Mouse (Mus musculus) forebrain, postnatal 0 days (tissue): ENCODE results near the gene Aqp3. TPM values are rescaled to one million over a fixed set of nuclear protein-coding genes. Genes with fewer than 3 reads are reported as not detected.

Source experiments
- ATAC-seq: fragments of 200-750 bp; cut with Nextera tagmentation; 2 replicates; pipeline ENCODE4 v1.8.0; 2017; ENCODE audit warnings: mild to moderate bottlenecking, moderate library complexity
- DNase-seq: peaks from one replicate; pipeline ENCODE4 v3.0.0-alpha.2; 2015
- H3K27ac ChIP-seq: fragments of 300-500 bp; sonication (generic); 2 replicates; pipeline ENCODE4 v1.5.1; 2014; ENCODE audit warnings: low read depth, mild to moderate bottlenecking, antibody characterized with exemption, low read length, moderate library complexity, mixed read lengths
- H3K27me3 ChIP-seq: fragments of 300-500 bp; sonication (generic); 2 replicates; pipeline ENCODE4 v1.6.1; 2014; ENCODE audit warnings: mild to moderate bottlenecking, low read length, mixed read lengths; ENCODE audit not compliant: insufficient read depth
- H3K36me3 ChIP-seq: fragments of 300-500 bp; sonication (generic); 2 replicates; pipeline ENCODE4 v1.6.1; 2014; ENCODE audit warnings: mild to moderate bottlenecking, moderate library complexity; ENCODE audit not compliant: insufficient read depth
- H3K4me1 ChIP-seq: fragments of 300-500 bp; sonication (generic); 2 replicates; pipeline ENCODE4 v1.6.1; 2014; ENCODE audit warnings: antibody characterized with exemption; ENCODE audit not compliant: insufficient read depth
- H3K4me2 ChIP-seq: fragments of 300-500 bp; sonication (generic); 2 replicates; pipeline ENCODE4 v1.6.1; 2014; ENCODE audit warnings: low read depth, mild to moderate bottlenecking, moderate library complexity
- H3K4me3 ChIP-seq: fragments of 300-500 bp; sonication (generic); 2 replicates; pipeline ENCODE4 v1.5.1; 2014; ENCODE audit warnings: low read depth, low read length, mixed read lengths
- H3K9ac ChIP-seq: fragments of 300-500 bp; sonication (generic); 2 replicates; pipeline ENCODE4 v1.6.1; 2014; ENCODE audit warnings: mild to moderate bottlenecking
- H3K9me3 ChIP-seq: fragments of 300-500 bp; sonication (generic); 2 replicates; pipeline ENCODE4 v1.6.1; 2016; ENCODE audit warnings: low read length
- CTCF ChIP-seq: sonication (generic); IDR thresholded peaks from 2 replicates; pipeline ENCODE4 v1.5.1; 2016; ENCODE audit warnings: antibody characterized with exemption, control low read depth, low read depth
- WGBS: fragments of 180-500 bp; shearing (Covaris S2); extraction: QIAGEN DNeasy Blood & Tissue Kit; methylation state at CpG from one replicate; pipeline ENCODE4 v1.1.7; 2014; 5-methylcytosine and 5-hydroxymethylcytosine counted together
- polyA plus RNA-seq: library from polyadenylated mRNA; unstranded; fragments of >200 nt; fragmentation: Nextera tagmentation; extraction: Ambion mirVana; gene quantifications from 2 replicates; pipeline ENCODE4 v1.2.1, GENCODE M21; 2015
- total RNA-seq: library from RNA; depleted of rRNA; stranded (reverse); fragments of >200 nt; gene quantifications from 2 replicates; pipeline ENCODE4 v1.2.3, GENCODE M21; 2014; rRNA removed

The Aqp3 gene
- total and polyA plus RNA-seq, 2 experiments from 2014 or later: 0.36 TPM; not detected in 1

DNA sequence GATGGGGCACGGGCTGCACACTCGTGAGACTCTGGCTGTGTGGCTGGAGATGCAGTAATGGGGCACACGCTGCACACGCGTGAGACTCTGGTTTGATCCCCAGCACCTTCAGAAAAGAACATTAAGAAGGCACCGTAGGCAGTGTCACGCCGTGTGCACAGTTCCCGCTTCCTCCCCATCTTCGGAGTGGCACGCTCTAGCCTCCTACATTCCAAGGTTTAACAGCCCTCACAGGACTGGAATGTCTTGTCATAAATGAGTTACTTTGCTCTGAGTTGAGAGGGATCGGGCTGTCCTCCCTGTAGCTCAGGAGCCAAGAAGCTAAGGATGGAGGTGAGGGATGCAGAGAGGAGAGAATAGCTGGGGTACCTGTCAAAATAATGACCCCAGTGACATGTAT lies 55.1 kb downstream of the Aqp3 start:
- Histone ChIP-seq H3K27me3 (no peaks in the 10 kb centered on the region), H3K9ac (no peak overlapping the region), H3K4me3 (no peak overlapping the region), H3K9me3 (no peaks in the 10 kb centered on the region), H3K4me1 (no peaks in the 10 kb centered on the region), H3K27ac (no peak overlapping the region), H3K36me3 (no peaks in the 10 kb centered on the region), H3K4me2 (no peak overlapping the region)
- WGBS: 86% methylated on average over 12 of the region's 12 CpGs
- no peak for ATAC-seq
- no peak for TF ChIP-seq CTCF
- DNase-seq: no peak

Other genes with a start within 250 kb of the Aqp3 start
- gene B4galt1, start 244.2 kb downstream of the Aqp3 start, total RNA-seq: 6.8 and 10.0 TPM in 2 replicates
- gene B4galt1, start 244.2 kb downstream of the Aqp3 start, polyA plus RNA-seq: 4.6 and 4.9 TPM in 2 replicates
- not detected in 2 replicates for gene Spink4, start 178.1 kb downstream of the Aqp3 start, total RNA-seq
- not detected in 2 replicates for gene Spink4, start 178.1 kb downstream of the Aqp3 start, polyA plus RNA-seq
- gene Bag1, start 149.9 kb downstream of the Aqp3 start, total RNA-seq: 116 and 174 TPM in 2 replicates
- gene Bag1, start 149.9 kb downstream of the Aqp3 start, polyA plus RNA-seq: 201 and 203 TPM in 2 replicates
- 94.8 and 101 TPM in 2 replicates for gene Chmp5, start 149.8 kb downstream of the Aqp3 start, total RNA-seq
- gene Chmp5, start 149.8 kb downstream of the Aqp3 start, polyA plus RNA-seq: 146 and 149 TPM in 2 replicates
- 80.3 and 92.1 TPM in 2 replicates for gene Nfx1, start 127.3 kb downstream of the Aqp3 start, total RNA-seq
- 55.2 and 68.4 TPM in 2 replicates for gene Nfx1, start 127.3 kb downstream of the Aqp3 start, polyA plus RNA-seq
- not detected in 2 replicates for gene Aqp7, start 50.0 kb downstream of the Aqp3 start, total RNA-seq
- not detected in 2 replicates for gene Aqp7, start 50.0 kb downstream of the Aqp3 start, polyA plus RNA-seq
- 54.3 and 81.8 TPM in 2 replicates for gene Nol6, start 26.3 kb upstream of the Aqp3 start, total RNA-seq
- gene Nol6, start 26.3 kb upstream of the Aqp3 start, polyA plus RNA-seq: 39.1 and 46.0 TPM in 2 replicates
- 55.8 and 67.6 TPM in 2 replicates for gene Ube2r2, start 37.6 kb upstream of the Aqp3 start, total RNA-seq
- gene Ube2r2, start 37.6 kb upstream of the Aqp3 start, polyA plus RNA-seq: 39.1 and 46.7 TPM in 2 replicates
- gene Ubap2, start 177.0 kb upstream of the Aqp3 start, total RNA-seq: 15.3 and 16.1 TPM in 2 replicates
- 29.3 and 37.3 TPM in 2 replicates for gene Ubap2, start 177.0 kb upstream of the Aqp3 start, polyA plus RNA-seq
- 60.7 and 63.3 TPM in 2 replicates for gene Dcaf12, start 216.7 kb upstream of the Aqp3 start, total RNA-seq
- 49.9 and 57.3 TPM in 2 replicates for gene Dcaf12, start 216.7 kb upstream of the Aqp3 start, polyA plus RNA-seq